Mouse (Mus musculus): ENCODE measurements around the gene Zfp575. TPM values are rescaled to one million over a fixed set of nuclear protein-coding genes. Genes with fewer than 3 reads are reported as not detected.

Zfp575 gene
- total RNA-seq, 2 experiments from 2014 or later, result 0.17 TPM; not detected in 1

- DNase-seq, result no peak
- intact Hi-C loops (cut with DNase I), result no loop called here
- no peak for TF ChIP-seq CTCF (IDR thresholded peaks at IDR 0.05)
- Histone ChIP-seq H3K4me3 (no peak overlapping the region), H3K27ac (no peak overlapping the region)
Measured at GRCm38 (mm10) chr7:24614816-24615215, 27.4 kb upstream of the Zfp575 start.

DNA sequence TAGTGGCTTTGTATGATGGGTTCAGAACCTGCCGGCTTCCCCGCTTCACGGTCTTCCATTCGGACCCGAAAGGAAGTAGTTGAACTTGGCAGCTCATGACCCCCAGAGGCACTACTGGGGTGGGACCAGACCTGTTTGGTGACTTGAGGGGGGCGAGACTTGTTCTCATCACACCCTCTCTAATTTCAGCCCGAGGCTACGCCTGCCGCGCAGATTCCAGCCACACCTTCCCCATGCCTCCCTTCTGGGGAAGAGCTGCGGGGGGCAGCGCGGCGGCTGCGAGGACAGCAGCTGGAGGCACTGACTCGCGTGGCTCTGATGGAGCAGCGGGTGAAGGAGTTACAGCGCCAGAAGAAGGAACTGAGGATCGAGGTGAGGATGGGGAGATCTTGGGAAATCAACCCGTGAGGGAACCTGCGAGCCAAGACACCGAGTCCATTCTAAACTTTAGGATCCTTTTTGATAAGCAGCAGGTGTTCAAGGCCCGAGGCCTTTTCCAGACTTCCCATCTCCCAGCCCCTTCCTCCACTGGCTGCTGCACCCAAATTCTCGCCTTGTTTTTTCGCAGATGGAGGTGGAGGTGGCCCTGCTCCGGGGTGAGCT, 25.0 kb upstream of the Zfp575 start:
- Histone ChIP-seq H3K27ac (no peak overlapping the region), H3K4me3 (peak overlapping the region; percentile 86)
- no peak for DNase-seq
- TF ChIP-seq CTCF (IDR thresholded peaks at IDR 0.05), result no peak
- intact Hi-C loops (cut with DNase I), result no loop called here

GRCm38 (mm10) chr7:24611709-24612108, 24.3 kb upstream of the Zfp575 start:
- Histone ChIP-seq H3K27ac (peak overlapping the region; percentile 59; the same call in 1 of the 2 replicates), H3K4me3 (peak overlapping the region; percentile 86)
- TF ChIP-seq CTCF (IDR thresholded peaks at IDR 0.05), result no peak
- intact Hi-C loops (cut with DNase I), result loop anchor here (2.0 kb wide), 1 partner anchor 17 kb away; no protein-coding TSS in a partner anchor
- DNase-seq, result no peak

- Histone ChIP-seq H3K27ac (peak overlapping the region; percentile 59), H3K4me3 (peak overlapping the region; percentile 86)
- intact Hi-C loops (cut with DNase I), result loop anchor here (2.0 kb wide), 1 partner anchor 18 kb away; no protein-coding TSS in a partner anchor
- TF ChIP-seq CTCF (IDR thresholded peaks at IDR 0.05), result no peak
- DNase-seq, result peak; percentile 91
Measured at GRCm38 (mm10) chr7:24610879-24611494, 23.5 kb upstream of the Zfp575 start.

DNA sequence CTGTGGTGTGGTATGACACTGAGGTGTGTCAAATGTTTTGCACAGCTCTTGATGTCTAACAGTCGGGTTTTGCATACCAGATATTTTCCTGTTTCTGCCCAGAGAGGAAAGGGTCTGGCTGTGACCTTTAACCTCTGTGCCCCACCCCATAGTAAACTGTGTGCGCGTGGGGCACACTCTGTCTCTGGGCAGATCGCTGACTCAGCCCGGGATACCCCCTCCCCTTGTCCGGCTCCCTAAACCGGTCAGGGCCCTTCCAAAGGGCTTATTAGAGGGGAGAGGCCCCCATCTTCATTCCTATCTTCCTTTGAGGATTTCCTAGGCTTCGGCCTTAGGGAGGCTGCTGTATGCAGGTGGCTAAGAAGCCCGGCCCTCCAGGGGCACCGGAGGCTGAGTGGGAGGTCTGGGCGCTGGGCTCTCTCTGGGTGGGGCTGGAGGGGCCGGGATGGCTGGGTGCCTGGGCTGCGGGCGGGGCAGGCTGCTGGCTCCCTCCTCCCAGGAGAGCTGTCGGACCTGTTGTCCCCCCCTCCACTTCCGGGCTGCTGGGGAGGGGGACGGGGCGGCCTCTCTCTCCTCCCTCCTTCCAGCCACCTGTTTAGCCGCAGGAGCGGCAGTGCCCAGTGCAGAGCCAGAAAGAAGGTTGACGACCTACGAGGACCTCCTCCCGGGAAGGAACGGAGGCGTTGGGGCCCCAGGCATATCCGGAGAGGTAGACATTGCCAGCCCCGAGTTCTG, 22.9 kb upstream of the Zfp575 start, which contains the start of gene Phldb3:
TSS of gene Phldb3 (plus strand) at position 620 of the 735 bp plus-strand sequence.
- intact Hi-C loops (cut with DNase I), result loop anchor here (2.0 kb wide), 1 partner anchor 18 kb away; no protein-coding TSS in a partner anchor
- TF ChIP-seq CTCF (IDR thresholded peaks at IDR 0.05), result no peak
- peak within 1 kb of the TSS; percentile 86 for H3K4me3 ChIP-seq
- DNase-seq, result peak; percentile 39
- H3K27ac ChIP-seq, result peak within 1 kb of the TSS; percentile 59

- H3K27ac ChIP-seq, result no peak overlapping the region
- intact Hi-C loops (cut with DNase I), result no loop called here
- H3K4me3 ChIP-seq, result peak overlapping the region; percentile 50
- no peak for DNase-seq
- TF ChIP-seq CTCF (IDR thresholded peaks at IDR 0.05), result no peak
Measured at GRCm38 (mm10) chr7:24608561-24608960, 21.1 kb upstream of the Zfp575 start.

GRCm38 (mm10) chr7:24608017-24608416, 20.6 kb upstream of the Zfp575 start:
- no peak overlapping the region for H3K27ac ChIP-seq
- intact Hi-C loops (cut with DNase I), result no loop called here
- peak overlapping the region; percentile 50 for H3K4me3 ChIP-seq
- DNase-seq, result peak; percentile 69
- no peak for TF ChIP-seq CTCF (IDR thresholded peaks at IDR 0.05)

GRCm38 (mm10) chr7:24606046-24606445, 18.6 kb upstream of the Zfp575 start:
- intact Hi-C loops (cut with DNase I), result no loop called here
- peak; percentile 14 for DNase-seq
- TF ChIP-seq CTCF (IDR thresholded peaks at IDR 0.05), result no peak

GRCm38 (mm10) chr7:24605561-24605960, 18.1 kb upstream of the Zfp575 start:
- peak; percentile 1 for DNase-seq
- TF ChIP-seq CTCF (IDR thresholded peaks at IDR 0.05), result no peak
- Histone ChIP-seq H3K27ac (no peak overlapping the region), H3K4me3 (no peak overlapping the region)
- intact Hi-C loops (cut with DNase I), result no loop called here

More at GRCm38 (mm10) chr7:24606046-24606445, 18.6 kb upstream of the Zfp575 start:
- Histone ChIP-seq H3K4me3 (no peak overlapping the region), H3K27ac (no peak overlapping the region)

DNA sequence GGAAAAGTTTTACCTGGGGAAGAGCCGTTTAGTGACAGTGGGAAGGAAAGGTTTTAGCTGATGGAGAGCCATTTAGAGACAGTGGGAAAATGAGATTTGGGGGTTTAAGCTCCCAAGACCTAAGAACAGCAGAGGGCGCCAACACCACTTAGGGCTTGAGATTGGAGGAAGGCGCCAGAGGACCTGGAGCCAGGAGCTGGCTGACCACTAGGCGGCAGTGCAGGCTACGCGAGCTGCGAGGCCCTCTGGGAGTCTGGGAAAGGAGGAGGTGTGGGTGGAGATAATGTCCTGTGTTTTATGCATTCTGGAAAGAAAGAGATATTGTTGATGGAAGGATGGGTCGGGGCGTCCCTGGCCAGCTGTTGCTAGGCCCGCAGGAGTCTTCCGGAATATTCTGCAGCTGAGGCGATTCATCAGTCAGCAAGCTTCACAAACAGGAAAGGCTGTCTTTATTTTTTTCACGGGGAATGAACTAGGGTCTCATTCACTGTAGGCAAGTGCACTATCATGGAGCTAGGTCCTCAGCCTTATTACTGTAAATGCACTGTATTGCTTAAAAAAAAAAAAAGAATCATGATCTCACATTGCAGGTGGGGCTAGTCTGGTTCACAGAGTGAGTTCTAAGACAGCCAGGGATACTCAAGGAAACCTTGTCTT, 13.6 kb upstream of the Zfp575 start:
- no peak for TF ChIP-seq CTCF (IDR thresholded peaks at IDR 0.05)
- H3K27ac ChIP-seq, result 0 out of 2 replicates have a peak overlapping the region, but pooled peaks have one; percentile 67
- H3K4me3 ChIP-seq, result peak overlapping the region; percentile 58
- intact Hi-C loops (cut with DNase I), result loop anchor here (1.0 to 2.0 kb wide), 2 partner anchors 52 to 70 kb away; partner anchors contain the start of gene Irgq
- DNase-seq, result peak; percentile 97

DNA sequence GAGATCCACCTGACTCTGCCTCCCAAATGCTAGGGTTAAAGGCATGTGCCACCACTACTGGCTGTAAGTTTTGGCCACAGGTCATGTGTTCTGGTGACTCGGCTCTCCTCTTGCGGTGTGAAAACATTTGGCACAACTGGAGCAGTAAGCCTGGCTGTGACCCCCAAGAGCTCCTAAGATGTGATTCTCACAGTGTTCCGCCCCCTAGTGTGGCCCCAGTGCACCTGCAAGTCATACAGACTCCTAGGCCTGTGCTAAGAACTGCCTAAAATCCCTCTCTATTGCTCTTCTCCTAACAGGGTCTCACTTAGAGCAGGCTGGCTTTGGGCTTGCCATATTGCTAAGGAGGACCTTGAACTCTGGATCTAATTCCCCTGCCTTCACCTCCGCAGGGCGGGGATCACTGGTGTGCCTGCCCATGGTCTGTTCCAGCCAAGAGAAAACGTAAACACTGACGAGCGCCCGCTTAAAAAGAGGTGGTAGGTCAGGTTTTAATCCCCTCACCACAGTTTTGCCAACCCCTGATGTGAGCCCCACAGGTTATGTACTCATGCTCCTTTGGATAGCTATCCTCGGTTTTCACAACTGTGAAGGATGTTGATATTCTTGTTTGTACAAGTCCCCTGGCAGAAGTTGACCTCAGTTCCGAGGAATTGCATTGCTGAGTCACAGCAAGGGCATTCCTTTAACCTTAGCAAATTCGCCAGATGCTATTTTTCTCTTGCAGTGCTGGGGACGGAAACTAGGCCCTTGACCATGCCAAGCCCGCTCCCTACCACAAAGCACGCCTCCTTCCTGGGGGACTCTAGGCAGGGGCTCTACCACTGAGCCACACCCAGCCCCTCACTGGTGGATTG, 12.0 kb upstream of the Zfp575 start:
- Histone ChIP-seq H3K27ac (peak overlapping the region; percentile 67), H3K4me3 (no peak overlapping the region)
- peak; percentile 54 for DNase-seq
- intact Hi-C loops (cut with DNase I), result loop anchor here (2.0 kb wide), 1 partner anchor 69 kb away; the partner anchor contains the start of gene Irgq
- TF ChIP-seq CTCF (IDR thresholded peaks at IDR 0.05), result peak; percentile 37; the same call in 1 of the 2 replicates

All from gastrocnemius, adult 2 months (tissue).